Mouse (Mus musculus) left cerebral cortex, postnatal 14 days (tissue): ENCODE measurements around the gene Tsx. TPM values are rescaled to one million over a fixed set of nuclear protein-coding genes. Genes with fewer than 3 reads are reported as not detected.
A peak's percentile ranks its signal among the peaks of the same experiment; 100 is the strongest.

Experiments
- DNase-seq, 2 experiments: peaks; one replicate each; pipeline ENCODE4 v3.0.0; 2021 to 2022; ENCODE audit warnings: low spot score in 2 of 2, mixed read lengths in 1 of 2
- intact Hi-C: fragments of 180-260 bp; cut with DNase I; formaldehyde crosslinking; loops from one replicate; pipeline ENCODE4 v1.15.1; 2025
- total RNA-seq, 2 experiments: library from RNA; stranded (reverse); gene quantifications; 2 replicates each; pipeline ENCODE4 v1.2.3; 2021

The Tsx gene
- total RNA-seq, 2 experiments from 2014 or later = 0.46 TPM; not detected in 1

GRCm38 (mm10) chrX:103460056-103460455 is 45.8 kb downstream of the Tsx start:
- DNase-seq = peak in 1 of 2 experiments; percentile 46
- intact Hi-C loops = no loop called here

- no peak for DNase-seq
- intact Hi-C loops = no loop called here
Observed at GRCm38 (mm10) chrX:103468998-103469397, 54.7 kb downstream of the Tsx start.

DNA sequence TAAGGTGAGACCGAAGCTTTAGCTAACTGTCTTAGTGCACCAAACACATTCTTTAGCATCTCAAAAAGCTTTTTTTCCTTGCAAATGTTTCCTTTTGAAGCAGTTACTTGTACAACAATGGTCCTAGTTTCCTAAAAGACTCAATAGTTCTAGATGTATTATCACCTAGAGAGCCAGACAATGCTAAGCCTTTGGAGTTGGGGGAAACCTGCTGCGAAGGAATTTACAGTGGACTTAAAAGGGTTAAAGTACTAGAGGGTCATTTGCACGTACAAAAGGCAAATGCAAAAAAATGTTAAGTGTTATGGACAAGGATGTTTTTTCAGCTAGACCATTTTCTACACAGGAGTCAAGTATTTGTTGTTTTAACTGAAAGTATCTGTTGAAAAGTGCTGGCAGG is 58.1 kb downstream of the Tsx start:
- intact Hi-C loops = no loop called here

More for the DNA sequence above, 58.1 kb downstream of the Tsx start:
- DNase-seq = no peak

Other genes starting within 250 kb of the Tsx start
- gene Nap1l2, start 227.8 kb upstream of the Tsx start, total RNA-seq = 10 to 100 TPM; 86.5 to 95.3 TPM
- not detected for gene Cdx4, start 93.1 kb upstream of the Tsx start, total RNA-seq
- gene Chic1, start 58.0 kb upstream of the Tsx start, total RNA-seq = 10 to 100 TPM; 11.2 to 11.8 TPM
- not detected for gene Gm26992, start 7.5 kb downstream of the Tsx start, total RNA-seq
- gene Zcchc13, start 216.1 kb downstream of the Tsx start, total RNA-seq = not detected